Mouse (Mus musculus): ENCODE measurements around the gene Btg2. TPM values are rescaled to one million over a fixed set of nuclear protein-coding genes. Genes with fewer than 3 reads are reported as not detected.
A peak's percentile ranks its signal among the peaks of the same experiment; 100 is the strongest.

Gene Btg2
- polyA plus RNA-seq, 1 experiment from 2014 or later = 6.0 TPM

DNA sequence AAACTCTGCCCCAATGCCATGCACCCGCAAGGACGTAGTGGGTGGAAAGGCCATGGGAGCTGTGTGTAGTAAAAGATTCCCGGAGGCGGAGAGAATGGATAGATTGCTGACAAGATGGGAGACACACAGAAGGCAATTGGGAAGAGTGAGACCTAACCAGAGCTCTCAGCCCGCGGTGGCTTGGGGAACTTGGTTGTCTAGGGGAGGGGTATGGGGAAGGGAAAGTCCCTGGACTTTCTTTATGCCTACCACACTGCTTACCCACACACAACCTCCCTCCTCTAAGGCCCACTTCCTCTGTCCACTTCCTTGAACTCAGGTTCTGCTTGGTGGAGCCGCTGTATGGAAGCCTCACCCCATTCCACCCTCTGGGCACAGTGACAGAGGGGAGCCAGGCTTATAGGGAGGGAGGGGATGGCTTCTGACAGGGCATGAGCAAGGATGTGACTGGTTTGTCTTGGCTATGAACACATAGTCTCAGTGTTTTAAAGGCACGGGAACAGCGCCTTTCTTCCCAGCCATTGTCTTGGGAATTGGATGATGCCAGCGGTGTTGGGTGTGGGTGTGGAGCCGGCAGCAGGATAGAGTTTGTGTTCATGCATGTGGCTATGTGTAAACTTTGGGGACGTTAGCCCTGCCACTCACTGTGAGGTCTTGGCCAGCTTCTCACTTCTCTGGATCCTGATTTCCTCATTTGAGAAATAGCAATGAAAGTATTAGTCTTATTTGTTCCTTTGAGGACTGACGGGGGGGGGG is 15.0 kb upstream of the Btg2 start:
- Histone ChIP-seq H3K27ac (peak overlapping the region; percentile 96), H3K36me3 (ENCODE audit: inconsistent target) (no peaks in the 10 kb centered on the region), H3K79me2 (ENCODE audit: inconsistent target) (no peaks in the 10 kb centered on the region), H3K4me3 (ENCODE audit: inconsistent target) (peak overlapping the region; percentile 26; the same call in 1 of the 2 replicates)
- WGBS (ENCODE audit: missing documents) = 10% methylated on average over 13 of the region's 13 CpGs

DNA sequence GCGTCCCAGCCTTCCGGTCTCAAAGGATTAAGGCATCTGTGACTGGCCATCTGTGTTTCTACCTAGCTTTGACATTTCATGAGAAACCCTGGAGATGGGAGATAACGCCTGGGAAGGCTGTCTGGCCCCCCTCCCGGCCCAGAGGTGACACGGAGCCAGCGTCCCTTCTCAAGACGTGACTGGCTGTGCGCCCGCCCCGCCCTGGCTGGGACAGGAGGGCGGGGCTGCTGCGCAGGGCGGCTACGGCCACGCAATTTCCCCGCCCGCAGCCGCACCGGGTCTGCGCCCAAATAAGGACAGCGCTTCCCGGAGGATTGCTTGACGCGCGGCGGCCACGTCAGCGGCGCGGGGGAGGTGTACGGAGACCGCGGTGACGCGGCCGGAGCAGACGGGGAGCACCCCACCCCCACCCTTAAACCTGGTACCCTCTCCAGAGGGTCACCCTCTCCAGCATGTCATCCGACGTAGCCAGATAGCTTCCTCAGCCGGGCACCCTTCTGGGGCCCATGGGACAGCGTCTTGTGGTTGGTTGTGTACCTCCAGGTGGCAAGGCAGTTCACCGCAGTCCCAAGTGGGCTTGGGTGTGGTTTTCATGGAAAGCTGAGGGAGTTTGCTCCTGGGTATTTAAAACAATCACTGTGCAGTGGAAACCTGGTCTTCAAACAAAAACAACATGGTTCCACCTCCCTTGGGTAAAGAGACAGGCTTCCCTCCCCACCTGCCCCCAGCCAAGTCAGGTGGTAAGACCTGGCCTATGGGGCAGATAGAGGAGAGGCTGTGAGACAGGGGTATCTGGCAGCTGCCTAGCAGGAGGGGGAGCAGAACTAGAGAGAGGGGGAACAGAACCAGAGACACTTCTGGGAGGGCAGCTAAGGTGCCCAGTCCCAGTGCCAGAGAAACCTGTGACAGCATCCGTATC is 14.2 kb upstream of the Btg2 start:
- H3K27ac ChIP-seq = peak overlapping the region; percentile 96
- no peaks in the 10 kb centered on the region for H3K36me3 ChIP-seq (ENCODE audit: inconsistent target)
- peak overlapping the region; percentile 26 for H3K4me3 ChIP-seq (ENCODE audit: inconsistent target)
- 2% methylated on average over 36 of the region's 43 CpGs for WGBS (ENCODE audit: missing documents)
- no peaks in the 10 kb centered on the region for H3K79me2 ChIP-seq (ENCODE audit: inconsistent target)

GRCm38 (mm10) chr1:134092368-134092767 is 13.4 kb upstream of the Btg2 start:
- Histone ChIP-seq H3K27ac (peak overlapping the region; percentile 36), H3K36me3 (ENCODE audit: inconsistent target) (no peaks in the 10 kb centered on the region), H3K4me3 (ENCODE audit: inconsistent target) (no peak overlapping the region), H3K79me2 (ENCODE audit: inconsistent target) (no peaks in the 10 kb centered on the region)
- 60% methylated on average over 6 of the region's 6 CpGs for WGBS (ENCODE audit: missing documents)

- Histone ChIP-seq H3K36me3 (ENCODE audit: inconsistent target) (no peaks in the 10 kb centered on the region), H3K27ac (no peak overlapping the region), H3K4me3 (ENCODE audit: inconsistent target) (no peak overlapping the region), H3K79me2 (ENCODE audit: inconsistent target) (no peaks in the 10 kb centered on the region)
- 86% methylated on average over 3 of the region's 3 CpGs for WGBS (ENCODE audit: missing documents)
These were observed 12.9 kb upstream of the Btg2 start for GRCm38 (mm10) chr1:134091851-134092250.

DNA sequence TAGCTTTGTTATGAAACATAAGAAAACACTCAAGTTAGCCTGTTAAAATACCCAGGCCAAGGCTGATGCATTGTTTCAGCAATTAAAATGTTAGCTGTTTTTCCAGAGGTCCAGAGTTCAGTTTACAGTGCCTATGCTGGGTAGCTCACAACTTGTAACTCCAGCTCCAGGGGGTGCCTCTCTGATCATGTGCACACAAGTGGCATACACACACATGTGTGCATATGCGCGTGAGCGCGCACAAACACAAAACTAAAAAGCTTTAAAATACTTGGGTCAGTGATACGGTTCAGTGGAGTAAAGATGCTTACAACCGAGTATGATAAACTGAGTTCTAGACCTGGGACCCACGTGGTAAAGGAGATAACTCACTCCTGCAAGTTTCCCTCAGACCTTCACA is 10.2 kb upstream of the Btg2 start:
- 95% methylated on average over 7 of the region's 7 CpGs for WGBS (ENCODE audit: missing documents)
- Histone ChIP-seq H3K4me3 (ENCODE audit: inconsistent target) (no peak overlapping the region), H3K79me2 (ENCODE audit: inconsistent target) (no peaks in the 10 kb centered on the region), H3K27ac (no peak overlapping the region), H3K36me3 (ENCODE audit: inconsistent target) (no peaks in the 10 kb centered on the region)

DNA sequence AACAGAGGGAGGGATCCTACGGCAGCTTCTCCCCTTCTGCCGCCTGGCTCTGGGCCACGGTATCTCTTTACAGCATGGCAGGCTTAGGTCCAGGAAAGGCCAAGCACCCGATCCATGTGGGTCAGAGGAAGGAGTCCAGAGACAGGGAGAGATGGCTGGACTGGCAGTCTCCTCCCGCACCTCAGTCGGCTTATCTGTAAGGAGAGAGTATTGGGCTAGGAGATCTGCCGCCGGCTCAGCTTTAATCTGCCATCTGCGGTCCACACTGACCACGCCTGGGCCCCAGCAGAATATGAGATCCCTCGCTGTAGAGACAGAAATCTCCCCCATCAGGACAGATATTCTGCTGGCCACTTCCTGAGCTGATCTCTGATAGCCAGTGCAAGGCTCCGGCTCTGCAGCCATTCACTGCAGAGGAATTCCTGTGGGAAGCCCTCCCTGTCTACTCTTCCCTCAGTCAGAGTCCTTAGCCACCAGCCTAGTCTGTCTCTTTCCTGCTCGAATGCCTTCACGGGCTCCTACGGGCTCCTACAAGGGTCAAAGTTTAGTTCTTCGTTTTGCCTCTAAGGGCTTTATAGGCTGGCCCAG is 8.0 kb upstream of the Btg2 start:
- no peak overlapping the region for H3K4me3 ChIP-seq (ENCODE audit: inconsistent target)

GRCm38 (mm10) chr1:134086017-134086416 is 7.1 kb upstream of the Btg2 start:
- H3K4me3 ChIP-seq (ENCODE audit: inconsistent target) = no peak overlapping the region
- H3K27ac ChIP-seq = no peak overlapping the region
- no peaks in the 10 kb centered on the region for H3K79me2 ChIP-seq (ENCODE audit: inconsistent target)
- no peaks in the 10 kb centered on the region for H3K36me3 ChIP-seq (ENCODE audit: inconsistent target)
- 59% methylated on average over 2 of the region's 3 CpGs for WGBS (ENCODE audit: missing documents)

More for the DNA sequence above, 8.0 kb upstream of the Btg2 start:
- WGBS (ENCODE audit: missing documents) = 93% methylated on average over 16 of the region's 16 CpGs
- Histone ChIP-seq H3K36me3 (ENCODE audit: inconsistent target) (no peaks in the 10 kb centered on the region), H3K27ac (no peak overlapping the region), H3K79me2 (ENCODE audit: inconsistent target) (no peaks in the 10 kb centered on the region)

DNA sequence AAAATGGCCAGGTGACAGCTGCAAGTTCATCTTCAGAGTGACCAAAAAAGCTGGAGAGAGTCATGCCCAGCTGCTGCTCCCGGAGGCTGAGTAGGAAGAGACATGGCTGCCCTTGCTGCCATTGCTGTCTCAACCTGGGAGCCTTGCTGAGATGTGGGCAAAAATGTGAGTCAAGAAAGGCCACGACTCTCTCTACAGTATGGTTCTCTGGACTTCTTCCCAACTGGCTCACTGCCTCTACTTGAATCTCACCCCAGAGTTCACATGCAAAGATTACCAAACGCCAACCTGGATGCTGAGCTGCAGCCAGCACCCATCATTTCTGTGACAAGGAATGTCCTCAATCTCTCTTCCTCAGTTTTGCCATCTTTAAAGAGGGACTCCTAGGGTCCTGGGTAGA is 5.2 kb upstream of the Btg2 start:
- Histone ChIP-seq H3K79me2 (ENCODE audit: inconsistent target) (no peaks in the 10 kb centered on the region), H3K27ac (no peak overlapping the region), H3K36me3 (ENCODE audit: inconsistent target) (no peaks in the 10 kb centered on the region), H3K4me3 (ENCODE audit: inconsistent target) (no peak overlapping the region)
- 87% methylated on average over 3 of the region's 3 CpGs for WGBS (ENCODE audit: missing documents)

DNA sequence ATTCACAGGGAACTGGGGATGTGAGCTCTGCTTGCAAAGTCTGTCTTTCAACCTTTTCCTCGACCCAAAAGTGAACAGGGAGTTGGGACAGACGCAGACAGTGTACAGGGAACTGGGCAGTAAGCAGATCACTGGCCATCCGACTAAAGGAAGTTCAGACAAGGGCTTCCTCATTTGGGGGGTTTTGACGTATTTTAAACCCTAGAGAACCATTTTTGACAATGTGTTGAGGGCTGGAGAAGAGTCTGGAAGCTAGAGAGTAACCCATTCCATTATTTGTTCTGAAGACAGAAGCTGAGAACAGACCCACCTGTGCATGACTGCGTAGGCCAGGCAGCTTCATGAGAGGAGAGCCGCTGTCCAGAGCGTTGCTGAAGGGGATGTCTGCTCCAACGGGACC is 4.8 kb upstream of the Btg2 start:
- 50% methylated on average over 8 of the region's 8 CpGs for WGBS (ENCODE audit: missing documents)
- no peak overlapping the region for H3K4me3 ChIP-seq (ENCODE audit: inconsistent target)
- peaks cover 2% of the 10 kb centered on the region for H3K79me2 ChIP-seq (ENCODE audit: inconsistent target)
- no peak overlapping the region for H3K27ac ChIP-seq
- H3K36me3 ChIP-seq (ENCODE audit: inconsistent target) = no peaks in the 10 kb centered on the region

GRCm38 (mm10) chr1:134082987-134083516 is 4.1 kb upstream of the Btg2 start:
- no peaks in the 10 kb centered on the region for H3K36me3 ChIP-seq (ENCODE audit: inconsistent target)
- WGBS (ENCODE audit: missing documents) = 58% methylated on average over 11 of the region's 11 CpGs
- peaks cover 8% of the 10 kb centered on the region for H3K79me2 ChIP-seq (ENCODE audit: inconsistent target)
- no peak overlapping the region for H3K27ac ChIP-seq
- H3K4me3 ChIP-seq (ENCODE audit: inconsistent target) = no peak overlapping the region

GRCm38 (mm10) chr1:134080881-134081450 is 2.0 kb upstream of the Btg2 start:
- no peak overlapping the region for H3K27ac ChIP-seq
- H3K4me3 ChIP-seq (ENCODE audit: inconsistent target) = no peak overlapping the region
- H3K36me3 ChIP-seq (ENCODE audit: inconsistent target) = peaks cover 12% of the 10 kb centered on the region; the same call in 1 of the 2 replicates
- 94% methylated on average over 5 of the region's 5 CpGs for WGBS (ENCODE audit: missing documents)
- peaks cover 29% of the 10 kb centered on the region for H3K79me2 ChIP-seq (ENCODE audit: inconsistent target)

- WGBS (ENCODE audit: missing documents) = 89% methylated on average over 3 of the region's 4 CpGs
These were observed 1.5 kb upstream of the Btg2 start for GRCm38 (mm10) chr1:134080406-134080805.

DNA sequence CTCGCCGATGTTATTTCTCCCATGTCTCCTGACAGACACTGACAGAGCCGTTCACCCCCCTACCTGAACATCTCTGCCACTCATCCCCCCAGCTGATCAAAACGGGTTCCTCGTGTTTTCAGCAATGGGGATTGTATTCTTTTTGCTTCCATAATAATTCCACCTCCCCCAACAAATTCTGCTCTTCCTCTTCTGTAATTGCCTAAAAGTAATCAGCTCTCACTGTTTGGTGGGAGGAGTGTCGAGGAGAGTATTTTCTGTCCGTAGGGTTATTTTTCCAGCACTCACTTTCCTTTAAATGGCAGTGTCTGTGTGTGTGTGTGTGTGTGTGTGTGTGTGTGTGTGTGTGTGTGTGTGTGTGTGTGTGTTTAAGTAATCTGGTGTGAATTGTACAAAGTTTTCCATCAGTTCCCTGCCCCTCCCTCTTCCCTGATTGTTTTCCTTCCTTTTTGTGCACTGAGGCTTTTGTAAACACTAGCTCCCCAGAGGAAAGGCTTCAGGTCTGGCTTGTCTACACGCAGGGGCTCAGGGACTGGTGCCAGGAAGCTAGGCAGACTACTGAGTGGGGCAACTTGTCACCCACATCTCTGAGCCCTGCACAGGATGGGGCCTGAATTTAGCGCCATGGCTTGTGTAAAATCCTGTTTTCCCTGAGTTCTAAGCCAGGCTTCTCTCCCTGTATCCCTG is 700 bp upstream of the Btg2 start:
- H3K27ac ChIP-seq = peak overlapping the region; percentile 45
- H3K79me2 ChIP-seq (ENCODE audit: inconsistent target) = peaks cover 30% of the 10 kb centered on the region
- 13% methylated on average over 7 of the region's 9 CpGs for WGBS (ENCODE audit: missing documents)

More at GRCm38 (mm10) chr1:134080406-134080805, 1.5 kb upstream of the Btg2 start:
- Histone ChIP-seq H3K79me2 (ENCODE audit: inconsistent target) (peaks cover 30% of the 10 kb centered on the region), H3K36me3 (ENCODE audit: inconsistent target) (peaks cover 12% of the 10 kb centered on the region; the same call in 1 of the 2 replicates), H3K4me3 (ENCODE audit: inconsistent target) (no peak overlapping the region), H3K27ac (no peak overlapping the region)

More for the DNA sequence above, 700 bp upstream of the Btg2 start:
- H3K4me3 ChIP-seq (ENCODE audit: inconsistent target) = no peak overlapping the region
- H3K36me3 ChIP-seq (ENCODE audit: inconsistent target) = peaks cover 12% of the 10 kb centered on the region; the same call in 1 of the 2 replicates

Data from macrophage (primary cell).